Mouse (Mus musculus): Measurements from ENCODE around the gene Cyb561. TPM values are rescaled to one million over a fixed set of nuclear protein-coding genes. Genes with fewer than 3 reads are reported as not detected.

Cyb561 gene
- polyA plus RNA-seq, 2 experiments, result 7.6 to 17.7 TPM

- no peaks in the 10 kb centered on the region for H3K27me3 ChIP-seq (ENCODE audit: control insufficient read depth, insufficient read depth, low read length)
- no peaks in the 10 kb centered on the region for H3K4me1 ChIP-seq (ENCODE audit: control insufficient read depth, insufficient read depth, low read length)
- no peaks in the 10 kb centered on the region for H3K9me3 ChIP-seq (ENCODE audit: control insufficient read depth, low read length)
- no peak for TF ChIP-seq POLR2A (IDR thresholded peaks at IDR 0.05; ENCODE audit: borderline replicate concordance, extremely low read depth, insufficient read depth, insufficient read length)
- ATAC-seq (ENCODE audit: low FRiP score, low read depth) (no peak), DNase-seq (ENCODE audit: low spot score) (no peak)
- H3K36me3 ChIP-seq (ENCODE audit: control insufficient read depth, insufficient read depth, low read length), result peaks cover 56% of the 10 kb centered on the region
- no peak overlapping the region for H3K27ac ChIP-seq (replicated peaks; ENCODE audit: low read depth, low read length)
- no peak overlapping the region for H3K9ac ChIP-seq (ENCODE audit: low read depth, low read length, severe bottlenecking)
- H3K4me3 ChIP-seq (replicated peaks; ENCODE audit: low read length), result no peak overlapping the region
- no peak overlapping the region for H3K4me2 ChIP-seq (replicated peaks; ENCODE audit: low read depth, low read length, severe bottlenecking)
- 91% methylated on average over 5 of the region's 5 CpGs for WGBS
Measured at GRCm38 (mm10) chr11:105921275-105921674, 31.9 kb downstream of the Cyb561 start.

GRCm38 (mm10) chr11:105920836-105921235 is 32.3 kb downstream of the Cyb561 start:
- no peaks in the 10 kb centered on the region for H3K27me3 ChIP-seq (ENCODE audit: control insufficient read depth, insufficient read depth, low read length)
- ATAC-seq (ENCODE audit: low FRiP score, low read depth) (no peak), DNase-seq (ENCODE audit: low spot score) (no peak)
- TF ChIP-seq POLR2A (IDR thresholded peaks at IDR 0.05; ENCODE audit: borderline replicate concordance, extremely low read depth, insufficient read depth, insufficient read length), result no peak
- H3K36me3 ChIP-seq (ENCODE audit: control insufficient read depth, insufficient read depth, low read length), result peaks cover 56% of the 10 kb centered on the region
- 85% methylated on average over 2 of the region's 2 CpGs for WGBS
- no peak overlapping the region for H3K9ac ChIP-seq (ENCODE audit: low read depth, low read length, severe bottlenecking)
- H3K9me3 ChIP-seq (ENCODE audit: control insufficient read depth, low read length), result no peaks in the 10 kb centered on the region
- H3K4me2 ChIP-seq (replicated peaks; ENCODE audit: low read depth, low read length, severe bottlenecking), result no peak overlapping the region
- H3K27ac ChIP-seq (replicated peaks; ENCODE audit: low read depth, low read length), result no peak overlapping the region
- H3K4me1 ChIP-seq (ENCODE audit: control insufficient read depth, insufficient read depth, low read length), result no peaks in the 10 kb centered on the region
- no peak overlapping the region for H3K4me3 ChIP-seq (replicated peaks; ENCODE audit: low read length)

DNA sequence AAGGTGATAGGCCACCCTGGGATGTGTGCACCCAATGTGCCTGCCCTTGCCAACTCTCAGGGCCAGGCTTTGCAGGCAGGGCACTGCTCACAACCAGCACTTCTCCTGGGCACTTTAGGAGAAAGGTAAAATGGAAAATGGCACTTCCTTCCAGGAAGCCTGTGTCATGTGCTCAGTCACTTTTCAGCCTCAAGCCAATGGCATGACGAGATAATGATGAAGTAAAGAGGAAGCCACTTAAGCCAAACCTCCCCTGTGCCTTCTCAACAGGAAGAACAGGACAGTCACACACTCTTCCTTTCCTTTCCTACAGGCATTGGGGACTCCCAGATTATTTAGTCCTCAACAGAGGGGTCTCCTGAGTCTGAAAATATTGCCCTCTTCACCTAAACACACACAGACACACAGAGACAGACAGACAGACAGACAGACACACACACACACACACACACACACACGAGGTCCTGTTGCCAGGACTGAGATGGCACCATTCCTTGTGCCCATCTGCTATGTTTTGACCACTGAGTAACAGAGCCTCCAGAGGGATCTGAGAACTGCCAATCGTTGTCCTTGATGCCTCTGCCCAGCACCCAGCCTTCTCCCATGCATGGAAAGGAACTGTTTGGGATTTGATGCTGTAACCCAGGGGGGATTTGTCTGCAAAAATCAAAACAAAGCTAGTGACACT is 32.9 kb downstream of the Cyb561 start:
- Histone ChIP-seq H3K4me1 (ENCODE audit: control insufficient read depth, insufficient read depth, low read length) (no peaks in the 10 kb centered on the region), H3K9ac (ENCODE audit: low read depth, low read length, severe bottlenecking) (no peak overlapping the region), H3K27ac (replicated peaks; ENCODE audit: low read depth, low read length) (no peak overlapping the region), H3K4me3 (replicated peaks; ENCODE audit: low read length) (no peak overlapping the region), H3K36me3 (ENCODE audit: control insufficient read depth, insufficient read depth, low read length) (peaks cover 56% of the 10 kb centered on the region), H3K9me3 (ENCODE audit: control insufficient read depth, low read length) (no peaks in the 10 kb centered on the region), H3K27me3 (ENCODE audit: control insufficient read depth, insufficient read depth, low read length) (no peaks in the 10 kb centered on the region), H3K4me2 (replicated peaks; ENCODE audit: low read depth, low read length, severe bottlenecking) (no peak overlapping the region)
- TF ChIP-seq POLR2A (IDR thresholded peaks at IDR 0.05; ENCODE audit: borderline replicate concordance, extremely low read depth, insufficient read depth, insufficient read length), result no peak
- 71% methylated on average over 3 of the region's 3 CpGs for WGBS
- no peak for DNase-seq (ENCODE audit: low spot score)
- ATAC-seq (ENCODE audit: low FRiP score, low read depth), result no peak

- H3K9me3 ChIP-seq (ENCODE audit: control insufficient read depth, low read length), result no peaks in the 10 kb centered on the region
- no peak overlapping the region for H3K4me2 ChIP-seq (replicated peaks; ENCODE audit: low read depth, low read length, severe bottlenecking)
- no peak overlapping the region for H3K9ac ChIP-seq (ENCODE audit: low read depth, low read length, severe bottlenecking)
- no peaks in the 10 kb centered on the region for H3K27me3 ChIP-seq (ENCODE audit: control insufficient read depth, insufficient read depth, low read length)
- no peaks in the 10 kb centered on the region for H3K4me1 ChIP-seq (ENCODE audit: control insufficient read depth, insufficient read depth, low read length)
- H3K27ac ChIP-seq (replicated peaks; ENCODE audit: low read depth, low read length), result no peak overlapping the region
- no peak for TF ChIP-seq POLR2A (IDR thresholded peaks at IDR 0.05; ENCODE audit: borderline replicate concordance, extremely low read depth, insufficient read depth, insufficient read length)
- H3K4me3 ChIP-seq (replicated peaks; ENCODE audit: low read length), result no peak overlapping the region
- WGBS, result 58% methylated on average over 5 of the region's 5 CpGs
- no peak for DNase-seq (ENCODE audit: low spot score)
- ATAC-seq (ENCODE audit: low FRiP score, low read depth), result no peak
- peaks cover 35% of the 10 kb centered on the region for H3K36me3 ChIP-seq (ENCODE audit: control insufficient read depth, insufficient read depth, low read length)
Measured at GRCm38 (mm10) chr11:105913580-105913979, 39.6 kb downstream of the Cyb561 start.

DNA sequence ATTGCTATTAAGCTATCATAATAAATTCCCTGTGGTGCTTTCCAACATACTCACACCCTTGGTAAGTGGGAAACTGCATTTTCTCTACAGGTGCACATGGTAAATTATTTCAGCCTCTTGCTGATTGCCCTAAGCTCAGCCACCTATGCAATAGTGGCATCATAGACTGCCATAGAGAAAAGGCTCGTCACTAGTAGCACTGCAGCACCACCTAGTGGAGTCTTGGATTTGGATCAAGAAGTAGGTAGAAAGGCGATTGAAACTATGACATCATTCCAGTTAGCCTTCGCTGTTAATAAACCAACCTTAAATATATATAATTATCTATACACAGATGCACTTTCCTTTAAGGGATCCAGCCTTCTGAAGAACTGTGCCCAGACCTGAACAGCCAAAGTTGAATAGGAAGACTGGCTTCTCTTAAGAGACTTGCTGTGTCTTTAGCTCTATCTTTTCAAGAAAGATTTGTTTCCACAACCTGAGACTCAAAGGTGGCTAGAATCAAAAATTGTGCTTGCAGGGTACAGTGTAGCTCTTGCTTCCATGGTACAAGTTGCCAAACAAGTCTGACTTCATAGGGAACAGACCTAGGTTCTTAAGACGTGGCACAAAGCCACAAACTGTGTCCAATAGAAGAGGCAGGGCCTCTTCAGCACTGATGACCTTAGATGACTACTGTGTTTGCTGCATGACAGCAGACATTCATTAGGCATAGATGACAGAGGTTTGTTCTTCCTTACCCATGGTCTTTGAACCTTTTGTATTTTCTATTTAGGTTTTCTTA is 41.4 kb downstream of the Cyb561 start:
- Histone ChIP-seq H3K4me2 (replicated peaks; ENCODE audit: low read depth, low read length, severe bottlenecking) (no peak overlapping the region), H3K36me3 (ENCODE audit: control insufficient read depth, insufficient read depth, low read length) (peaks cover 24% of the 10 kb centered on the region), H3K27ac (replicated peaks; ENCODE audit: low read depth, low read length) (no peak overlapping the region), H3K27me3 (ENCODE audit: control insufficient read depth, insufficient read depth, low read length) (no peaks in the 10 kb centered on the region), H3K9ac (ENCODE audit: low read depth, low read length, severe bottlenecking) (no peak overlapping the region), H3K4me3 (replicated peaks; ENCODE audit: low read length) (no peak overlapping the region), H3K9me3 (ENCODE audit: control insufficient read depth, low read length) (no peaks in the 10 kb centered on the region), H3K4me1 (ENCODE audit: control insufficient read depth, insufficient read depth, low read length) (no peaks in the 10 kb centered on the region)
- TF ChIP-seq POLR2A (IDR thresholded peaks at IDR 0.05; ENCODE audit: borderline replicate concordance, extremely low read depth, insufficient read depth, insufficient read length), result no peak
- ATAC-seq (ENCODE audit: low FRiP score, low read depth) (peak; percentile 71; the same call in 1 of the 2 replicates), DNase-seq (ENCODE audit: low spot score) (peak; percentile 90)
- WGBS, result 34% methylated on average over 4 of the region's 4 CpGs
